Mouse (Mus musculus) bone marrow macrophage, adult 2 months (primary cell): ENCODE measurements around the gene 1700029F12Rik.

ENCODE experiments used
- CTCF ChIP-seq: IDR thresholded peaks from 2 replicates; pipeline ENCODE4 v1.5.1; 2012; ENCODE audit warnings: low read depth, mild to moderate bottlenecking, low read length, moderate library complexity
- POLR2A ChIP-seq: IDR thresholded peaks from 2 replicates; pipeline ENCODE4 v1.6.1; 2012; ENCODE audit warnings: mild to moderate bottlenecking, low read depth, low read length, borderline replicate concordance

DNA sequence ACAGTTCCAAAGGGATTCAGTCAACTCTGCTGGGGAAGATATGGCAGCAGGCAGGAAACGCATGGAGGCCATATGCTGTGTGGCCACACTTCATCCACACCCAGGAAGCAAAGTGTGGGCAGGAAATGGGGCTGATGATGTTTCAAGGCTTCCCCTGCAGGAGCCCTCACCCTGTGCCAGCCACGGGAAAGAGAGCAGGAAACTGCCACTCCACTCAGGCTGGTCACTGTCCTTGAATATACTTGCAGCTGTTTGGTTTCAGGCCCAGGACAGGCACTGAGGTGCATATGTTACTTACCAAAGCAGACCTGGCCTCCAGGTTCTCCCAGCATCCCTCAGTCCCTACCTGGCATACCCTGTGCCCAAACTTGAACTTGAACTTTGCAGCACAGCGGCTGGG lies 30.3 kb upstream of the 1700029F12Rik start:
- TF ChIP-seq POLR2A = no peak
- no peak for TF ChIP-seq CTCF
